Mouse (Mus musculus) right cerebral cortex, postnatal 10 days (tissue): ENCODE measurements around the gene Eif4e2.
A peak's percentile ranks its signal among the peaks of the same experiment; 100 is the strongest.

Experiments
- DNase-seq, 2 experiments: peaks; one replicate each; pipeline ENCODE4 v3.0.0; 2021; ENCODE audit warnings: low spot score in 2 of 2

Gene Eif4e2

DNA sequence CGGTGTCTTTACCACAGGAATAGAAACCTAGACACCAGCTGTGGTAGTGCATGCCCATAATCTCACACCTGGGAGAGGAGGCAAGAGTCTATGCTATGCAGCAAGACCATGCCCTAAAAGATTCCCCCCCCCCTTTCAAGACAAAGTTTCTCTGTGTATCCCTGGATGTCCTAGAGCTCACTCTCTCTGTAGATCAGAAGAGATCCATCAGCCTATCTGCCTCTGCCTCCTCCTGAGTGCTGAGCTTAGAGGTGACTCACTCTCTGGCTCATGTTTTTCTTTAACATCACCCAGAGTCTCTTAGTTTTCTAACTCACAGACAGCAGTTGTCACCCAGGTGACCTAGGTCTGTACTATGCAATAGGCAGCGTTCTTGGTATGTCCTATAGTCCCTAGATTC, 45.6 kb downstream of the Eif4e2 start:
- no peak for DNase-seq

DNA sequence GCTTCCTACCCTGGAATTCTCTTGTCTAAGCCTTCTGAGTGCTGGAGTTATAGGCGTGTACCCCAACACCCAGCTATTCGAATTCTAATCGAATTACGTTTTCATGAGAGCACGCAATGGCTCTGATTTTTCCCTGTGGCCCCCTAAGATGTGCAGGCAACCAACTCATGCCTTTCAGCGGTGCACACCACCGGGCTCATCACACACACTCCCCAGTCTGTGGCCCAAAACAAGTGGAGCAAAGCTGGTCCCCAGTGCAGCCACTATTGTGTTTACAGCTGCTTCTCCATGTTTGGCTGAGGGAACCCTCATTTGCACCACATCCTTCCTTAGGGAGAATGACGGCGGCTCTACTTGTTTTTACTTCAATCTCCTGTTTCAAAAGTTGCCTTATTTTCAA, 49.5 kb downstream of the Eif4e2 start:
- DNase-seq = no peak

DNA sequence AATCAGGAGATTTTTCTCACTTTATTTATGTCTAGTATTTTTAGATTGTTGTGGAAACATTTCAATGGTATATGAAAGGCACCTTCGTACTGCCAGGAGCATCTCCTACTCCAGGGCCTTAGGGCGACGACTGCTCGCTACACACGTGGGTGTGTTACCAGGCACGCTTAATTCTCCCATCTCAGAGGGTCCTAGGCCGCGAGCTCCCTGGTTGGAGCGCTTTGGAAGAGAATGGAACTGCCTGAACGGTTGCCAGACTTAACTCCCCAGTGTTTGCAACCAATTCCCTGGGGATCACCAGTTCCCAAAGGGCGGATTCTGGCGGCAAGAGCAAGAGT, 50.1 kb downstream of the Eif4e2 start:
- DNase-seq = no peak

DNA sequence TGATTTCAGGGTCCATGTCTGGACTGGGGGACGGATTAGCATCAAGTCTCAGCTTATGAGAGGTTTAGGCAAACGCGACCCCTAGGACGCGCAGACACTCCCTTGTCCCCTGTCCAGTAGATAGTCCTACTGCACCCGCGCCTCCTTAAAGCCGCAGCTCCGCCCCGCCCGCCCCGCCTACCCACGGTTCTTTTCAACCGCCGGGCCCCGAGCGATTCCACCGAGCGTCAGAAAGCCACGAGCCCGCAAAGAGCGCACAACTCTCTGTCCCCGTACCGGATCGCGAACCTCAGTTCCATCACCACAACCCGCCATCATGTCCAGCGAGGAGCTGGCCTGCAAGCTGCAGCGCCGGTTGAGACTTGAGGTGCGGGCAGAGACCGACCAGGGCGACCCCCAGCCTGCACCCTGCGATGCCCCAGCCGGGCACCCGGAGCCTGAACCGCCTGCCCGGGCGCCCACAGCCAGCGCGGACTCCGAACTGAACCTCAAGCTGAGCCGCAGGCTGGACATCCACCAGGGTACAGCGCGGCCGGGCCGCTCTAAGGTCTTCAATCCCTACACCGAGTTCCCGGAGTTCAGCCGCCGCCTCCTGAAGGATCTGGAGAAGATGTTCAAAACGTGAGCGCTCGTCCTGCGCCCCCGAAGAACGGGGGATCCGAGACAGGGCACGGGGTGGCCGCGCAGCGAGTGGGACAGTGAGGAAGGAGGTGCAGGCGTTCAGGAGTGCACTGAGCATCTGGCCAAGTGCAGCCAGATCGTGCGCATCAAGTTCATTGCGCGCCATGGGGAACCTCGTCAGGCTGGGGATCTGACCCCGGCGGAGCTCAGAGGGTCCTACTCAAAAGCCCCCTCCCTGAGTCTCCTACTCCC, 50.7 kb downstream of the Eif4e2 start, which contains the start of gene Efhd1:
TSS of gene Efhd1 (plus strand) at position 230 of the 873 bp plus-strand sequence.
- peak in 1 of 2 experiments; percentile 41 for DNase-seq

DNA sequence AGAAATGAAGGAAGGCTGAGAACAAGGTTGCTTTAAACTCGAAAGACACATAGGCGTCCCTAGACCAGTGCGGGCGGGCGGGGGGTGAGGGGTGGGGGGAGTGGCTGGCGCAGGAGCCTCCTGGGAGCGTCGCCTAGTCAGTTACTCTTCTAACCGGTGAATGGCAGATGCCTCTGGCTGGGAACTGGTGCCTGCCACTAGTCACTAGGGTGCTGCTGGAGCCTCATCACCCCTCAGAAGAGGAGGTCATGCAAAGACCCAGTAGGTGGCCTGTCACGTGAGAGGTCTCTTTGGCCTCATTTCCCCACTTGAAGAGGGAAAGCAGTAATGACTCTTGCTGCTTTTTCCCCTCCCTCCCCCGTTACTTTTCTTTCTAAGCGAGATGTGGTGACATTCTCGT, 51.5 kb downstream of the Eif4e2 start:
- DNase-seq = no peak

DNA sequence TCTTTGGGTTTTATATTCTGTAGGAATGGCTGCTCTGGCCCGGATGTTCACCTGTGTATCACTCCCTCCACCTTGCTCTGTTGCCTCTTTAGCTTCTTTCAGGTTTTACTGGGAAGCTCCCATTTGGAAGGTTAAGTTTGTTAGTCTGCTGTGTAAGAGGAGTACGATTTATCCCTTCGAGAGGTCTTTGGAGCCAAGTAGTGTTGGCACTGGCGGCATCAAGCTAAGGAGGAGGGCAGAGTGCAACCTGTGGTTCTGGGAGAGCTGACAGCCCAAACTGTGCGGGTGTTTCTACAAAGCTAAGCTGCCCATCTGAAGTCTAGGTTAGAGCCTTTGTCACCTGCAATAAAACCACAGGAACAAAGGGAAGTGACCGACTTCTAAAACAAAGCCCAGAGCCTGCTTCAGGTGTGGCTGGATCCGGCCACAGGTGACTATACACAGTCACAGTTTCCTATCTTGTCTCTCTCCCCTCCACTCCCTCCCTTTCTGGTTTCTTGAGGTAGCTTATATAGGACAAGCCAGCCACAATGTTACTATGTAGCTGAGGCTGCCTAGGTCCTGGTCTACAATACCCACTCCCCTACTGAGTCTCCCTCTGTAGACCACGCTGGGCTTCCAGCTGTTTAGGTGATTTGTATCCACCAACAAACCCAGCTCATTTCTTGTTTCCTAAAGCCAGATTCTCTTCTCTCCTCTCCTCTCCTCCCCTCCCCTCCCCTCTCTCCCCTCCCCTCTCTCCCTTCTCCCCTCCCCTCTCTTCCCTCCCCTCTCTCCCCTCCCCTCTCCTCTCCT, 52.8 kb downstream of the Eif4e2 start:
- DNase-seq = no peak

DNA sequence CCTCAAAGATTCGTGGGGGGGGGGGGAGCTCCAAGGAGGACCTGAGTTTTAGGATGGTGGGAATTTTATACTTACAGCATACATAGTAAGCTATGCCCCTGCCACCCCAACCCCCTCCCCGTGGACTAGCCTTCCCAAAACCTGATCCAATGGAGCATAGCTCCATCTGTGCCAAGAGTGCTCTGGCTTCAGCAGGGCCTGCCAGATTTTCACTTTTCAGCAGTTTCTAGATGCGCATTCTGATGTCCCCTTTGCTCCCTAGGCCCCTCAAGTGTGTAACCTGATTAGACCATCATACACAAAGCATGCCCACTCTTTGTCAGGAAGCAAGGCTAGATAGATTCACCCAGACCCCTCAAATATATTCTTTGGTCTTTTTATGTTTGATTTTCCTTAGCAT, 56.5 kb downstream of the Eif4e2 start:
- no peak for DNase-seq

DNA sequence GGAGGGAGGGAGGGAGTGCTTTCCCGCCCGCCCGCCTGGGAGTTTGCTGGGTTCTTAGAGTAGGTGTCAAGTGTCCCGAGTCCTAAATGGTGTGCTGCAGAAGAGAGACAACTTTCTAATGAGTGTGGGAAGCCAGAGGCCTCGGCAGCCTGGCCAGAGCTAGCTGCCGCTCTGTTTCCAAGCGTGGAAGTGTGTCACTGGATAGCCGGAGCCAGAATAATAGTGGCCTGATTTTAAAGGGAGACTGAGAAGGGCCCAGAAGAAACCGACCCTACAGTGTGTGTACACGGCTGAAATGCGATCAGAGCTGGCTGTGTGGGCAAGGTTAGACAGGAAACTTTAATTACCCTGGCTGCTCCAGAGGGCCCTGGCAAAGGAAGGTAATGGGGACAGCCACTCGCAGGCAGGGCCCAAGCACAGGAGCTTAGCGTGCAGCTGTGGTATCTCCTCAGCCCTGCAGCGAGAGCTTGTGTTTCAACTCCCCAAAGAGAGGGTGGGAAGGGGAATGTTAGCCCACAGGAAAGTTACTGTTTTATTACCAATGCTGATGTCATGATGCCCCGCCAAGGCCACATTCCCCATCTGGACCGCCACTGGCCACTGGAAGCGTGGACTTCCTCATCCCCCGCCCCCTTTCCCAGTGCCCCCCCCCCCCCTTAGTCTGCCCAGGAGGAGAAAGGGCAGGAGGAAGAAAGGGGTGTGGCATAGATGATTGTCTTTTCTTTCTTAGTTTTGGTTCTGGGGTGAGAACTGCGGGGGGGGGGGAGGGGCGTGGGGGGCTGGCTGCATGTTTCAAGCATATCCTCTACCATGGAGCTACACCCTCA, 57.1 kb downstream of the Eif4e2 start:
- DNase-seq = peak; percentile 45 to 56

DNA sequence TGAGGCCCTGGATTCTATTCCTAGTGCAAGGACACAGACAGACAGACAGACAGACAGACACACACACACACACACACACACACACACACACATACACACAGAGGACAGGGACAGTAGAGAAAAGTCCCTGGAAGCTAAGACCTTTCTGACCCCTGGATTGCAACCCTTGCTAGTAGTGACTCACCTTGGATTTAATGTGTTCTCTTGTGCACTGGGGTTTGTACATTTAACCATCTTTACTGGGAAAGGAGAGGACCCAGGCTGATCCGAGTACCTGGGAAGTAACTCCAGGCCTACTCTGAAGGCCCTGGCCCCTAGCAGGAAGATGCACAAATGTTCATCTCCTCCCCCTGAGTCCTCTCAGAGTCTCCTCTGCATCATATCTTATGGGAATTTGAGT, 57.9 kb downstream of the Eif4e2 start:
- DNase-seq = no peak

DNA sequence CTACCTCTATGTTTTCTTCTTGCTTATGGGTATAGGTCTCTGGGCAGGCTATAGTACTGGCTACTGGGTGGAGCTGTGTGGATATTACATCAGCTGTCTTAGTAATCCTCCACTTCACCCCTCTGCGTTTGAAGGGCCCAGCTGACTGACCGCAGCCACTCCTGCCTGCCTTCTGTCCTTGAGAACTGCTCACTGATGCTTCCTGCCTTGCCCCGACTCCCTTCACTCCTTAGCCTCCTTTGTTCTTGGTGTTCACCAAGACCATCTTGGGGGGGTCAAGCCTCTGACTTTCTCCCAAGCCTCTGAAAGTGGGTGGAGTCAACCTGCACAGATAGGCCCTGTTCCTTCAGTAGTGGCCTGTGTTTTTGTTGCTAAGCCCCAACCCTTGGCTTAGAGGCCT, 58.7 kb downstream of the Eif4e2 start:
- DNase-seq = no peak

DNA sequence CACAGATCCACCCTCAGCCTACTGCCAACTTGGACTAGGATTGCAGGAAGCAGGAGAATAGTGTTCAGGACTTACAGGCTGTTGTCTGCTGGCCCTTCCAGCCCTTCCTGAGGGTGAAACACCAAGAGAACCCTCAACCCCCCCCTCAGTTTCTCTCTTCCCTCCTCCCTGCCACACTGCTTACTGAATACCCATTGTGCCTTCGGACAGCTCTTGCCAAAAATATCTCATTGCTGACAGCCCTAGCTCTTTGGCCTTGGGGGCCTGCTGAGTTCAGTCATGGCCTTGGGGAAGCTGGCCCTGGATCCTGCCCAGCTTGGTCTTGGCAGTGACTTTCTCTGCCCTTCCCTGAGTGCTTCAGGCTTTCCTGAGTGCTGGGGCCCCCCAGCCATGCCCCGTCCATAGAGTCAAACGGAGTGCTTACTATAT, 59.8 kb downstream of the Eif4e2 start:
- DNase-seq = peak; percentile 51 to 52

DNA sequence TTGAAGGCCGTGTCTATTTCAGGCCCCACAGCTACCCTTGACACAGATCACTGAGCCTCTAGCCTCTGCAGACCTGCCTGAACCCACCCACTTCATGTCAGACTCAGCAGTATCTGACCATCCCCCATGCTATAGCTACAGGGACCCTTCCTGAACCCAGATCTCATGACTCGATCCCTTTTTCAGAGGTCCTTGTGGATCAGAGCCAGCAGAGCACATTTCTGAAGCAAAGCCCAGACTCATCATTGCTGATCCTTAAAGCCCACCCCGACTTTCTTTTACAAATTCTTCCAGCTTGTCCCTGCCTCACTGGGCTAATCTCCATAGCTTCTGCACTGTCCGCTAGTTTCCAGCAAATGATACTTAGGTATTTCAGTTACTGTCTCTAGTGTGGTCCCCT, 60.4 kb downstream of the Eif4e2 start:
- no peak for DNase-seq

DNA sequence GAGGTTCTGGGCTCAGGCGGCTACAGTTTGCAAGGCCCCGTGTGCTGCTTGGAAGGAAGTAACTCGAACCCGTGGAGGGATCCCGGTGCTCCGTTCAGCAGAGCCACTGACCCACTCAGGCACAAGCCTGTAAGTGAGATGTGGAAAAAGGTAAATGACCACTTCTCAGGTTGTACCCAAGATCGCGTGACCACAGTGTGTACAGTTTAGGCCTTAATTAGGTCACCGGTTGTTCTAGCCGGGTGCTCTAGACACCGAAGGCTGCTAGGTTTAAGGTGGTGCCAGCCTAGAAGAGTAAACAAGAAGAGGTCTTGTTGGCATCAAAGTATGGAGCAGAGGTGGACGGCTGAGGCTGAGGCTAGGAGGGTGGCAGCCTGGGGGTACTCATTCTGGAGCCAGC, 61.4 kb downstream of the Eif4e2 start:
- no peak for DNase-seq

DNA sequence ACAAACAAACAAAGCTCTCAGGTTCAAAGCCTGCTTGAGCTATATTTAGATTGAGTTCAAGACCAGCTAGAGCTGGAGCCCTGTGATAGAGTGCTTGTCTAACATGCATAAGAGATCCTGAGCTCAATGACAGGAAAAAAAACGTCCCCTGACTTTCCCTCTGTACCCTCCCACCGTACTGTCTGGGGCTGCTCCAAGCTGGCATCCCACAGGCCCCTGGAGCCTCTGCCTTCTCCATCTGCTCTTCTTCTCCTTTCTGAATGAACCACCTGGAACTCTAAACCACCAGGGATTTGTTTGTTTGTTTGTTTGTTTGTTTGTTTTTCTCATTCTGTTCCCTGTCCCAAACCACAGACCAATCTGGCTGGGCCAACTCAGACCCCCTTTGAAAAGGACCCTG, 62.3 kb downstream of the Eif4e2 start:
- no peak for DNase-seq

DNA sequence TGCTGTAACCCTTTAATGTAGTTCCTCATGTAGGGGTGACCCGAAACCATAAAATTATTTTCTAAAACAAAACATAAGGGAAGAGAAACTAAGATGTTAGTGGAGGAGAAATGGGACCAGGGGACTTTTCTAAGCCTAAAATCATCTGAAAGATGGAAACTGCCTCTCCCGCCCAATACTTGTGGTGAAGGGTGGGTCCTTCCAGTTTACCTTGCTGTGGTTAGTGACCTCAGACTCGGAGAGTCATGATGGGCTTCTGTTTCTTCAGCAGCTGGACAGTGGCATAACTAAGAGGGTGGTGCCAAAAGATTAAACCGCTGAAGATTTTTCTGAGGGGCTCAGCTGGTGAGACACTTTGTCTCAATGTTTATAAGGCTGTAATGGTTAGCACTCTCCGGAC, 66.6 kb downstream of the Eif4e2 start:
- no peak for DNase-seq

DNA sequence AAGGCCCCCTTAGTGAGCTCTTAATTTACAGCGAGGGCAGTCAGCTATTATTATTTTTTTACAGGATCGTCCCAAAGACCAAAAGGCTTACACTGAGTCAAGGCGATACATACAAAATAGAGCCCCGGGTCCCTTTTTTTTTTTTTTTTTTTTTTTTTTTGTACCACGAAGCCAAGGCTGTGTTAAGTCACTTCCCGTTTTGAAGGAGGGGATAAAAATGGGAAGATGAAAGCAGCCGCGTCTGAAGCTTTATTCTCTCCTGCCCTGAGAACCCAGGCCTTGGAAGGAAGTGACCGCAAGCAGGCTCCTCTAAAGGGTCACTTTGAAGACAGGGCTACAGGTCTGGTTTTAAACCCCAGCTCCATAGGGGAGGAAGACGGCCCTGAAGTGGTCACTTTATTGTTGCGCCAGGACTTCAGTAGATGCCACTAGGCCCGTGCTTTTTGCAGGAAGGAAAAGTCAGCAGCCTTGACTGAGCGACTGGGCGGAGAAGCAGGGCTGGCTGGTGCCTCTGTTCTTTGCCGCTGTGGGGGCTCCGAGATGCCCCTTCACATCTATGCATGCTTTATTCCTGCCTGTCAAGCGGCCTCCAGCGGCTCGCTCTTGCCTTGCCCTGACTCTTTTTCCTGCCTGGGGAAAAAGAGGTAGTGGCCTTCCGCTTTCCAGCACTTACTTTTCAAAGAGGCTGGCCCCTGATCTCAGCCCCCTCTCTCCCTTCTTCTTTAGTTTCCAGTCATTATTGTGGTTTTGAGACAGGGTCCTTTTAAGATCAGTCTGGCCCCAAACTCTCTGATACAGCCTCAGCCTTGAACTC, 68.1 kb downstream of the Eif4e2 start:
- no peak for DNase-seq

DNA sequence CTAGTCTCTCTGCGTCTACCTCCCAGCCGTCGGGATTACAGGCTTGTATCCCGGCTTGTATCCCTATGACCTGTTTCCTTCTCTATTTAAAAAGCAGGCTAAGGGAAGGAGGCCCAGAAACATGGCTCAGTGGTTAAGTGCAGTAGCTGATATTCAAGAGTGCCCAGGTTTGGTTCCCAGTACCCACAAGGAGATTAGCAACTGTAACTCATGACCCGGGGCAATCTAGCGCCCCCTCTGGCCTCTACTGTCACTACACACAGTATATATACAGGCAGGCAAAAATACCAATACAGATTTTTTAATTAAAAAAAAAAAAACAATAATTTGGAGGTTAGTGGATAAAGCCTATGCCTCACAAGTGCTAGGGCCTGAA, 68.7 kb downstream of the Eif4e2 start:
- no peak for DNase-seq

DNA sequence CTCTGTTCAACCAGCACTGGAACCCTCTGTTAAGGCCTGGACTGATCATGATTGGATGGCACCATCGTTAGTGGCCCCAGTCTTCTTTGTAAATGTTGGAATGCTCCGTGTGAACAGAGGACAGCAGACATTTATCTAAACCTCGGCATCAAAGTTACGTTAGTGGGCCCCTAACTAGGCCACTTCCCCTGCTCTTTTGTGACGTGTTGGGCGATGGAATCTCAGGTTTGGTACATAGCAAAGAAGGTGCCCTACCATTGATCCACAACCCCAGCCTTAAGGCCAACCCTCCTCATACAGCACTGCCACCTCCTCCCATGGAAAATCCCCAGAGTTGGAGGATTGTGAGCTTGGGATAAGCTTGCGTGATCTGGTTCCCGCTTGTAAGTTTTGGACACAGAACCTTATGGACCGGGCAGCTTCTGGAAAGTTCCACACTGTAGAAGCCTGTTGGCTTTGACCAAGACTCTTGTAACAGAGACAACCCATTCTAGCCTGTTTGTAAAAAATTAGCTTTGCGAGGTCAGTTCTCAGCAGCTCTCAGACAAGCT, 69.8 kb downstream of the Eif4e2 start:
- no peak for DNase-seq

DNA sequence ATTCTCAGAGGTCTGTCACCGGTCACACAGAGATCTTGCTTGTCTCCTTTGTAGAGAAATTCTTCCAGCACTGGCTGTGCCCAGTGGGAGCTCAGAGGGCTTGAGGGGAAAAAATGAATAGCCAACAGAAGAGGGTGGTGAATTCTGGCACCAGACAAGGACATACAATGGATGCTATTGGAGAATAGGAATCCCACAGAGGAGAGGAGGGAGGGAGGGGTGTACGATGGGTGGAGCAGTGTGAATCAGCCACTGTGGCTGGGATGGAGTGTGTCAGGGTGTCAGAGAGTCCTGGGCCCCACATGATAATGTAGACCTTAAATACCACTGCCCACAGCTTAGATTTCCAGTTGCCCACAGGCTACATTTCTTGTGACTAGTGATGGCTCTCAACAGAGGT, 73.4 kb downstream of the Eif4e2 start:
- DNase-seq = no peak
